Mouse (Mus musculus) G1E-ER4 (cell line): ENCODE results near the gene Klf5. TPM values are rescaled to one million over a fixed set of nuclear protein-coding genes. Genes with fewer than 3 reads are reported as not detected.

Experiments used
- GATA1 ChIP-seq: IDR thresholded peaks from one replicate; pipeline ENCODE4 v1.8.0; 2012; ENCODE audit warnings: low read length, inconsistent platforms
- polyA plus RNA-seq: library from polyadenylated mRNA; stranded (reverse); fragments of >175 nt; gene quantifications from 2 replicates; pipeline ENCODE4 v1.2.3, GENCODE M21; 2012

Gene Klf5
- not detected in 2 replicates for polyA plus RNA-seq

DNA sequence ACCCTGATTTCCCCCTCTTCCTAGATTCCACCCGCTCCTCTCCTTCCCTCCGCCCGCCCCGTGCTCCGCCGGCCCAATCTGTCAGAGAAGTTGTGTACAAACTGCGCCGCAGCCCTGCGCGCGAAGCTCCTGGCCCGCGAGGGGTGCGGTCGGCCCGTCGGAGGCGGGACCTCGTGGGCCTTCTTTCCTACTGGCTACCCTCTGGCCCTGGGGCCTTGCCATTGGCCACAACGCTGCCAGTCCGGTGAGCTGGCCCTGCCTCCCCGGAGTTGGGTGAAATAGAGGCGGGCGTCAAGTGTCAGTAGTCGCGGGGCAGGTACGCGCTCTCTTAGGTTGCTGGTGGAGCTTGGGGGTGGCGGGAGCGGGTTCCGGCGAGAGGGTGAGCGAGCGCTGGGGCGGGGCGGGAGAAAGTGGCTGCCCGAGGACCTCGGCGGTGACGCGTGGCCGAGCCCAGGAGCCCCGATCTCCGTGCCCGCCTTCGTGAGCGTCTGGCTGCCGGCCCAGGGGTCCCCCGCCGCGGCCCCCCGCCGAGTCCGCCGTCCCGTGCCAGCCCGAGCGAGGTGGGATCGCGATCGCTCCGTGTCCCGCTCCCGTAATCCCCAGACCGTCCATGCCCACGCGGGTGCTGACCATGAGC lies at the start of gene Klf5:
TSS of gene Klf5 (plus strand) at position 307 of the 637 bp plus-strand sequence.
- no peak for TF ChIP-seq GATA1

DNA sequence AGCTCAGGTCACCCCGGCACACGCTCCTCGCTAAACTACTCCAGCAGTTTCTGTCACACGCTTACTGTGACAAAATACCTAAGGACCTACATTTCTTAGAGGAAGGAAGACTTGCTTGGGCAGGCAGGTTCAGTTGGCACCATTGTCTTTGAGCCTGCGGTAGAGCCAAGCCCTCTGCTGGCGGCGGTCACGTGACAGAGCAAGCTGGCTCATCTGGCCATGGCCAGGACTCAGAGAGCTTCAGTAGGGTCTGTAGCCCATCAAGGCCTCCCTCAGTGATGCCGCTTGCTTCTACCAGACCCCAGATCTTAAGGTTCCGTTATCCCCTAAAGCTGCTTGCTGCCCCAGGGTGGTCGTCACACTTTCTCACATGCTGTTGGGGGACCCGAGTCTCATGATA lies 36.5 kb upstream of the Klf5 start:
- TF ChIP-seq GATA1, result no peak

DNA sequence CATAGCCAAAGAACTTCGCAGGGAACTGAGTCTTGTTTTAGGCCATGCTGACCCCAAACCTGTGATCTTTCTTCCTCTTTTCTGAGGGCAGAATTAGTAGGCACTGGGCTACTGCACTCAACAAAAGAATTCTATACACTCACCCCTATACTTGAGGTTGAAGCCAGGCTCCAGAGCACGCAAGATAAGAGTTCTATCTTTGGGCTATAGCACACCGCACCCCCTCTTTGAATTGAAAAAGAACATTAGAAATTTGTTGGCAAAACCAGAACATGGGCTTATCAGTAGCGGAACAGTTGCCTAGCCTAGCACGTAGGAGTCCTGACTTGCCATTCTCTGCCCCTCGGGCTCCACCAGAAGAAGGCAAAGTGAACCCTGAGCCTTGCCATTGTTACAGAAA lies 34.7 kb upstream of the Klf5 start:
- peak; percentile 34 for TF ChIP-seq GATA1

DNA sequence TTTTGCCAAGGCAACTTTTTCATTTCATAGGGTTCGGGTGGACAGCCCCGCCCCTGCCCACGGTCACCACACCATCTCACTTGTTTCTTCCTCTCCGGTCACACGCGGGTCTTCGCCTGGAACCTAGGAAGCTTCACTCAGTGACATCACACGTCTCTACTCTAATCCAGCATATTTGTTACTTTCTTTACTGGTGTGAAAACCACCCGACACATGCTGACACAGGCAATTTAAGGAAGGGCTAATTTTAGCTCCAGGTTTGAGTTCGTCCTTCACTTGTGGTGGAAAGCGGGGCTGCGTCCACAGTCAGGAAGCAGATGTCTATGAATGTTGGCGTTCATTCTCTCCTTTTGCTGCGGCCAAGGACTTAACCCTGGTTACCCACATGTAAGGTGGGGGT lies 32.7 kb upstream of the Klf5 start:
- TF ChIP-seq GATA1, result no peak

DNA sequence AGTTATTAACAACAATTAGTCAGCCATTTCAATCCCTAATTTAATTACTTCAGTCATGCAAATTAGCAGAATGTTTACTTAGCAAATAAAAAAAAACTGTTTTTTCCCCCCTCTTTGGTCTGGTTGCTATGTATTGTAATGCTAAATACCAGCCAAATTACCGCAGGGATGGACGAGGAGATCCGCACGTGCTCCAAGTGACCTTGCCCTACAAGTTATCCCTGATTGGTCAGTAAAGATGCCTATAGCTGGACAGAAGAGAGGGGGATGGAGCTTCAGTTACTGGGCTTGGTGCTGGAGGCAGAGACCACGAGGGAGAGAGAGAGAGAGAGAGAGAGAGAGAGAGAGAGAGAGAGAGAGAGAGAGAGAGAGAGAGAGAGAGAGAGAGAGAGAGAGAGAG lies 31.7 kb upstream of the Klf5 start:
- no peak for TF ChIP-seq GATA1

DNA sequence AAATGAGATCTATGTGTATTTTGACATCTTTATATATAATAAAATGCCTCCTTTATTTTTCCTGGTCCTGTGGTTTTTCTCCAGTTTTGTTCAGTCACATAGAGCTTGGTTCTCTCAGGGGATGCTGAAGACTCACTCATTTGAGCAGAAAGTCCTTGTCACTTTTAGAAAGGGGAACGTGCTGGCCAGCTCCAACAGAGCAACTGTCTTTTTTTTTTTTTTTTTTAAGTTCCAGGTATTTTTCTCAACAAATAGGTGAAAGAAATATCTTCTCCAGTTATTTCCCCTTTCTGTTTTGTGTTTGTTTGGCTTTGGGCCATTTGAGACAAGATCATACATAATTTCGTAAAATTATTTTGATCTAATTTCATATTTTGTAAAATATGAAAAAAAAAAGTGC lies 24.4 kb upstream of the Klf5 start:
- TF ChIP-seq GATA1, result no peak

DNA sequence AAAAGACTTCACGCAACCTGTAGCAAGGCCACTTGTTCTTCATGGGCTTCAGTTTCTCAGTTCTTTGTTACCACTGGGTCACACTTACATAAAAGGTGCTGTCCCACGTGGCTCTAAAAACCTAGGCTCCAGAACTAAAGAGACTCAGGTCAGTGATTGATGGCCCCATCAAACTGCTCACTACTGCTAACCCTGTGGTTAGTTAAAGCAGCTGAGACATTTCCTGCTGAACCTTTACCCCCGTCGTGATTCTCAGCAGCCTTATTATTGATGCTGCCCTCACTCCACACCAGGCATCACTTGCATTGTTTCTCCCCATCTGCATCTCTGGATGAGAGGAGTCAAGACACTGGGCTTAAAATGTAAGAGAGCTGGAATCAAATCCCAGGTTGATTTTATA lies 22.7 kb upstream of the Klf5 start:
- no peak for TF ChIP-seq GATA1

DNA sequence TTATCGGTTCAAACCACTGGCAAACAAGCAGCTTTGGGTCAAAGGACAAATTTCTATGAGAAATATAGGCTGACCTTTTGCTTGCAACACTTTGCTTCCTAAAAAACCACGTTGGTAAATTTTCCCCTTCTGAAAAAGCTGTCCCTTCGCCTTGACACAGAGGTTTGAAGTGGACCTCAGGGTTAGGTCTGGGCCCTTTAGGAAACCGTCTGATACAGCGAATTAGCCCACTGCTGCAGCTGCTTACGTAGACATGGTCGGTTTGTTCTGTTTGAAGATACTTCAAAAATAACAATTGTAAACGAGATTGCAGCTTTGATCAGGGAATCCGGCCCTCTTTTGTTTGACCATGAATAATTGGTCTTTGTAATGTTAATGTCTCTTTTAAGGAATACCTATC lies 20.2 kb upstream of the Klf5 start:
- TF ChIP-seq GATA1, result no peak

DNA sequence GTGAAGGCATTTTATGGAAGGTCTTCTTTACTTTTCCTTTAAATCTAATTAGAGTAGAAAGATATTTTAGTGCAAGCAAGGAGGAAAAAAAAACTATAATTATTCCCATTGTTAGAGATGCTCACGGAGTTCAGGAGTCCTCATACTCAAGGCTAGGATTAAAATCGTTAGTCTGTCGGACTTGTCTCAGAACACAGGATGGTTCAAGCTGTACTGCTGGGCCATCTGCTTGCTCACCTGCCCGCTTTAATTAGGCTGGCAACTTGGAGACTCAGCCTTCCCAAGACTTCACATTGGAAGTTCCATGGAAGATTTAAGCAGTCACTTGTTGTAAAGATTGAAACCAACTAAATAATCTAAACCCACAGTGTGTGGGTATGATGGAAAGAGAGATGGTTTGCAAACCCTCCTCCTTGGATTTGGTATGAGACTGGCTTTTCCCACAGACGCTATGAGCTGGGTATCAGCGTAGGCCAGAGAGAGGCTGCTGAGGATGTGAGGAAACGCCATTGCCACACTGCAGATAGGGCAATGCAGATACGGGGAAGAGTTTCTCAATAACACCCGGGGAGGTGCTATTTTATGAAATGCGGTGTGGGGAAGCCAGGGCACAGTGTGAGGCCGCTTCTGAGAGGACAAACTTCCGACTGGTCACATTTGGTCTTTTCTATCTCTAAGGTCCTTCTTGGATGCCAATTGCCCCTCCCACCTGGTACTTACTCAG lies 19.6 kb upstream of the Klf5 start:
- no peak for TF ChIP-seq GATA1

DNA sequence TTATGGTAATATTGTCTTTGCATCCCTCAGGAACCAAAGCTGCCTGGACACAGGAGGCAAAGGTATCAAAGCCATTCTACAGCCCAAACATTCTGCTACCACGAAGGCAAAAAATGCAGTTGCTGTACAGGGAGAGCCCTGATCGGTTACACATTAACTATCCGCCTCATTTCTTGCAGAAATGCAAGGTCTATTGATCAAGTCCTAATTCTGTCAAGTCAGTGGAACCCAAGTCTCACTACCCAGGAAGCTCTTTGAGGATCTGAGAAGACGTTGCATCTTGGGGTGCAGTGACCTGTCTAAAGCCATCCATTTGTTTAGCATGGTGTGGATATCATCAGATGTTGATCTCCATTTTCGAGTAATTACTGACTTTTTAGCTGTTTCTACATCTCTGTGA lies 18.1 kb upstream of the Klf5 start:
- TF ChIP-seq GATA1, result no peak

DNA sequence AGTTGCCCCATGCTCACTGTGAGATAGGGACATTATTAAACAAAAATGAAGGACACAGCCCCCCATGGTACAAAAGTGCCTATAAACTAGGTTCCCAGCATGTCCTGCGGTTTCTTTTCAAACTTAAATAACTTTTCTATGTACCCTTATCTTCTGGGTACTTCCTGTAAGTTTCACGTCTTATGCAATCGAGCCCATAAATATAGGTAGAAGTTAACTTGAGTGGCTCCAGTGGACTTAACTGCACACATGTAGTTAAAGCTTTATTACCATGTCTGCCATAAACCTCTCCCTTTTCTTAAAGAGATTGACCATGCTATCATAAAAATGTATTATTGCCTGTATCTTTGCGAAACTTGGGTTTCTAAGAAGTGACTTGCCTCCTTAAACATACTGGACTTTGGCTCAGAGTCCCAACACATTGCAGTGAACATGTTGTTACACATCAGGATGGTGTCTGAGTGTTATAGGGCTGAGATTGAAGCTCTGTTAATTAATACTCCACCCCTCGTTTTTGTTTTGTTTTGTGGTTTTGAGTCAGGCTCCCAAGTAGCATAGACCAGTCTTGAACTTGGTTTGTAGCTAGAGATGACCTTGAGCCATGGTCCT lies 17.6 kb upstream of the Klf5 start:
- TF ChIP-seq GATA1, result no peak

DNA sequence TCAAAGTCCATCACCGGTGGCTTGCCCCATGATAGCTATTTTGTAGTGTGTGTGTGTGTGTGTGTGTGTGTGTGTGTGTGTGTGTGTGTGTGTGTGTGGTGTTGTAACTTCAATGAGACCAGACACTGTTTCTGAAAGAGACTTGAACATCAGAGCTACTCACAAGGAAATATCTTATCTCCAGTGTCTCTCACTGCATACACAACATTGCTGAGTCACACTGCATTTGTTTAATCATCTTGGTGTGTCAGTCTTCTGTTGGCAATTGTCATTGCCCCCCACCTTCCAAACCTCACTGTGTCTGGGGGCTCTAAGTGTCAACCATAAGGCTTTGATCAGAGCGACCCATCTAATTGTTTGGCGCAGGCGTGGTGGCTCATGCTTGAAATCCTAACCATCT lies 13.0 kb upstream of the Klf5 start:
- TF ChIP-seq GATA1, result no peak

DNA sequence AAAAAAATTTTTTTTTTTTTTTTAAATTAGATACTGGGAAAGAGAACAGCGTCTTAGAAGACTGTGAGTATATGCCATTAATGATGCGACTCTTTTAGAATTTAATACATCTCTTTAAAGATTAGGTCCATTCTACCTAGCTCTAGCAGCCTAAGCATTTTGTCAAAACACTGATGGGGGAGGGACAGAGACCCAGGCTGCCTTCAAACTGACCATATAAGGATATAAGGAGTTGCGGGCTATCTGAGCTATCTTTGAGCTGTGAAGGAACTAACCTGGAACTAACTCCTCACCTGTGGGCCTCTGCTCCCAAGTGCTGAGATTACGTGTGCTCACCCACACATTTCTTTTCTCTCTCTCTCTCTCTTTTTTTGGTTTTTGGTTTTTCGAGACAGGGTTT lies 6.3 kb upstream of the Klf5 start:
- no peak for TF ChIP-seq GATA1

DNA sequence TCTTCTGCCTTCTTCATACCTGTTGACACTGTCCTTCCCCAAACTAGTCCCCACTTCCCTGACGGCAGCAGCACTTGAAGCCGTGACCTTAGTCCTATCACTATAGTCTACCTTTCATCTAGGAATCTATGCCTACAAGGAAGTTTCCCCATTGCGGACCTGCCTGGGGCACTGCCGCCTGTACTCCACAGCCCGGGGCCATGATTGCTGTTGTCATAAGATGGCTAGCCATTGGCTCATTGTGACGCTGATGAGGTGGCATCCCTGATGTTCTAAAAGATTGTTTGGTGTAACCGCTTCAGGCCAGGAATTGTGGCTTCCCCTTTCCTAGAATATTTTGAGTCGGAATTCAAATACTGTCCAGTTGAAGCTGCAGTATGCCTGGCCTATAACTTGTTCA lies 4.1 kb upstream of the Klf5 start:
- TF ChIP-seq GATA1, result no peak

DNA sequence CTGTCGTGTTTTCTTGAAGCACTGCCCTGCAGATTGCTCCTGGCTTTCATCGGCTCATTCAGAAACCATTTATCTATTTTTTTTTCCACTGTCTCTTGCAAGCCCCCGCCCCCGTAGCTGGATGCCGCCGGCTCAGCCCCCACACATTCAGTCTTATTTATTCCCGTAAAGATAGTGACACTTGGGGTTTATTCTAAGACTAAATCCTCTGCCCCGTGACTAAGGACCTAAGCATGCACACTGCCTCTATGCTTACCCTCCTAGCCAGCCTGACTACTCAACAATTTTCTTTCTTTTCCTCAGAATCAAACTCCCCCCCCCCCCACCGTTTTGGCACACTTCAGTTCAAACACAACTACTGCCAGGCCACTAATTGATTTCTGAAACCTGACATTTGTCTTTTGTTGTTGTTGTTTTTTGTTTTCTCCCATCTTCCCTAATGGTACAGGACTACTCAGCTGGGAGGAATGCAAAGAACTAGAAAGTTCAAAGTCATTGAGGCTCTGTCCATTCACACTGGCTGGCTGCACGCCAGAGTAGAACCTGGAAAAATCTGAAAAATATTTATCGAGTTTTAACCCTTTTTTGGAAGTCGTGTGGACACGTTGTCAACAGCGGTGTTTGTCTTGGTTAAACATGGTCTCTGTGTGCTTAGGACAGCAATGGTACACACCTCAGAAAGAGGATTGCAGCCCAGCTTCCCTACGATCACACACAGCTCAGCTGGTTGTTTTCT lies 2.7 kb upstream of the Klf5 start:
- TF ChIP-seq GATA1, result no peak

DNA sequence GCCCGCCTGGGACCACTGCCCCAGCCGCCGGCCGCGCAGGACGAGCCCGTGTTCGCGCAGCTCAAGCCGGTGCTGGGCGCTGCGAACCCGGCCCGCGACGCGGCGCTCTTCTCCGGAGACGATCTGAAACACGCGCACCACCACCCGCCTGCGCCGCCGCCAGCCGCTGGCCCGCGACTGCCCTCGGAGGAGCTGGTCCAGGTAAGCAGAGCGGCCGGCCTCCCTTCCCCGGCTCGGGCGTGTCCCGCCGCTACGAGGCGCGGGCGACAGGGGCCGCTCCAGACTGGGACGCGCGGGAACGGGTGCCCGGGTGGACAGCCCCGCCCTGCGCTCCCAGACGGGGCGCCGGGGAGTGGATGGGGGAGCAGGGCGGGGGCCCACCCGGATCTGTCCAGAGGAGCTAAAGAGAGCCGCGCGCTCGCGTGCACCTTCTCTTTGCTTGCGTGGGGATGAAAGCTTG lies 561 bp downstream of the Klf5 start:
- no peak for TF ChIP-seq GATA1

DNA sequence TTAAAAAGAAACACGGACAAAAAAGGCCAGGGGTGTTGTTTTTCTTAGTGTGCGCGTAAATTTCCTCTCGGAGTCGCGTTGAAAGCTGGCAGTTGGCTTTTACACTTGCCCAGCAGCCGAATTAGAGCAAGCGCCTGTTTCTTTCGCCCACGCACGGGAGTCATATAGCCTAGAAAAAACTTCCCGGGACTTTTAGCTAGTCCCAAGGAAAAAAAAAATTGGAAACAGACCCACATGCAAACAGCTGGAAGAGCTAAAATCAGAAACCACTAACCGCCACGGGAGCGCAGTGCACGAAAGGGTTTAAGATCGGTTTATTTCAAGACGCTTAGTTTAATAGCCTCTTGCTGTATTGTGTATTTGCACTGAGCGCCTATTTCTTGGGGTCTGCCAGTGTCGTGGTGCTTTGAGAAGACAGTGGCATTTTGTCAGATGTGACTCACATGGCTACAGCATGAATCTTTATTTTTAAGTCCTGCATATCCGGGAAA lies 1.3 kb downstream of the Klf5 start:
- no peak for TF ChIP-seq GATA1
